Mouse (Mus musculus): Measurements from ENCODE around the gene Axin2. TPM values are rescaled to one million over a fixed set of nuclear protein-coding genes. Genes with fewer than 3 reads are reported as not detected.
"Not testable (repeated sequence)": the region's sequence is repeated elsewhere in the genome, so short reads cannot be mapped to it uniquely, and the experiment has no call there.

Axin2 gene
- 10 to 100 TPM; 35.0 to 35.3 TPM for total RNA-seq (2021)
- long read RNA-seq, experiment 1, full-length matches to known transcripts, result 2 of 8 reads
- long read RNA-seq, experiment 1, partial matches to known transcripts, result 0 of 8 reads
- long read RNA-seq, experiment 1, other reads (novel, unspliced or antisense), result 6 of 8 reads
- long read RNA-seq, experiment 2, full-length matches to known transcripts, result 3 of 6 reads
- long read RNA-seq, experiment 2, partial matches to known transcripts, result 2 of 6 reads
- long read RNA-seq, experiment 2, other reads (novel, unspliced or antisense), result 1 of 6 reads

GRCm38 (mm10) chr11:108920158-108920635 is at the start of gene Axin2:
Gene Axin2, plus strand, starts transcription at chr11:108920349.
- peak; percentile 80 to 90 for DNase-seq (ENCODE audit: low spot score in 2 of 2)

- DNase-seq (ENCODE audit: low spot score in 2 of 2), result not testable (repeated sequence)
These were observed 48.9 kb upstream of the Axin2 start for GRCm38 (mm10) chr11:108871284-108871683.

DNA sequence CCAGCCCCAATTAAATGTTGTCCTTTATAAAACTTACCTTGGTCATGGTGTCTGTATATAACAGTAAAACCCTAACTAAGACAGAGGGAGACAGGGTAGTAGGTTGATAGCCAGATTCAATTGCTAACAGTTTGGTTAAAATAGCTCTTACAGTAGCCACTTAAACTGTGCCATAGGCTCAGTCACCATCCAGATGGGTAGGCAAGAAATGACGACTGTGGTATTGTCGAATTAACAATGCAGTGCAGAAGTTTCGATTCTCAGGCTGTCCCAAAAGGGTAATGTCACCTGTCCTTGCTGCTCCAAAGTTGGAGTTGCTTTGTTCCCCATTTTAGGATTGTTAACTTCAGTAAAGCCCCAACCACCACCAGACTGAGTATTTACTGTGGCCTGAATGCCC is 48.4 kb upstream of the Axin2 start:
- DNase-seq (ENCODE audit: low spot score in 2 of 2), result no peak

DNA sequence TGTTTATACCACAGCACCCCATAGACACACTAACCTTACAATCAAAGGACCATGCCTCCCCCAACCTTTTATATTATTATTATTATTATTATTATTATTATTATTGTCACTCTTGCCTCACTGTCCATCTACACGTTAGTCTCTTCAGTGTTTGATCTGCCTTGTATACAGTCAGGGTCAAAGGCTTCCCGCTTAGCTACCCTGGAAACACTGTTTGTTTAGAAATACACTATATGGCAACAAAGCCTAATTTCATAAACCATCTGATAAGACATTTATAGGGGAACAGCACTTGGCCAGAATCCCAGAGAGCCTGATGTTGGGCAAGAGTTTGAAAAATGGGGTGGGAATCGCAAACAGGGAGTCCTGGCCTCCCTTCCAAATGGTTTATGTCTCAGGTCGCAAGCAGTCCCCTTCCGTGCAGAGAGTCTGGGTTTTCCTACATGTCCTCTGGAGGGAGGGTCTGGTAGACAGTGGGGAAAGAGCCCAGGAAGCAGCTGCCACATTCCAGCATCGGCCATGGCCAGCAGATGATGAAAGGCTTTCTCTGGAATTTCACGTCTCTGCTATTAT is 43.4 kb upstream of the Axin2 start:
- no peak for DNase-seq (ENCODE audit: low spot score in 2 of 2)

GRCm38 (mm10) chr11:108877520-108877919 is 42.6 kb upstream of the Axin2 start:
- no peak for DNase-seq (ENCODE audit: low spot score in 2 of 2)

- no peak for DNase-seq (ENCODE audit: low spot score in 2 of 2)
These were observed 39.6 kb upstream of the Axin2 start for GRCm38 (mm10) chr11:108880546-108880945.

DNA sequence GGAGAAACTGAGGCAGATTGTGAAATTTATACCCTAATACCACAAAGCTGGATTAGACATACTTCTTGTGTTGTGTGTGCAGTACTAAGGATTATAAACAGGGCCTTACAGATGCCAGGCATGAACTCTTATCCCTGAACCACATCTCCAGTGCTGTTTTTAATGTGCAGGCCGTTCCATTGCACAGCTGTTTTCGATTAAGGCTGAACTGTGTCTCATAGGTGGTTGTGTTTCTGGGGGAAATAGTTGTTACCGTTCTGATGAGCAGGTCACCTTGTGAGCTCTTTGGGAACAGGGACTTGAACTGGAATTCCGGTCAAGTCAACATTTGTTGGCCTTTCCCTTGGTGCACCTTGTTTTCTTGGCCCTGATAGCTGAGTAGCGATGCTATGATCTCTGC is 38.5 kb upstream of the Axin2 start:
- no peak for DNase-seq (ENCODE audit: low spot score in 2 of 2)

DNA sequence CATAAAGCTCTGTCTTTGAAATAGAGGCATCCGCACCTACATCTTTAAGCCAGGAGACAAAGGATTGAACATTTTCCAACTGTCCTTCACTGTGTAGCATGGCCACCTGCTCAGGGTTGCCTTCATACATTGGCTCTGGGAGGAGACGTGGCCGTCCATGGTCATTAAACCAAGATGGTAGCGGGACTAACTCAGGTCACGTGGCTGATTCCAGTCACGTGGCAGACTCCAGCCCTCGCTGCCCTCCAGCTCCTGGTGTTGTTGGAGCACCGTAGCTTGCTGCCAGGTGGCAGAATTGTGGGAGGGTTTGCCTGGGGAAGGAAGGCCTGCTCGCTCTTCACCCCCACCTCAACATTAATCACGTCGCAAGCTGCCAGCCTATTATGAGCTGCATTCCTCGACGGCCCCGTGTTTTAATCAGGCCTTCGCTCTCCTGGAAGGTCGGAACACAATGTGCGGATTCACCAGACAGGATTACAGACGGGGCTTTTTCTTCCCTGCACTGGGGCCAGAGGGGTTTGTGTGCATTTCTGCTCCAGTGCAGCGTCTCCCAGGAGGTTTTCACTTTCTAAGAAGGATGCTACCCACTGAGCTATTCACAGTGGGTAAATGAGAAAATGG is 34.8 kb upstream of the Axin2 start:
- no peak for DNase-seq (ENCODE audit: low spot score in 2 of 2)

DNA sequence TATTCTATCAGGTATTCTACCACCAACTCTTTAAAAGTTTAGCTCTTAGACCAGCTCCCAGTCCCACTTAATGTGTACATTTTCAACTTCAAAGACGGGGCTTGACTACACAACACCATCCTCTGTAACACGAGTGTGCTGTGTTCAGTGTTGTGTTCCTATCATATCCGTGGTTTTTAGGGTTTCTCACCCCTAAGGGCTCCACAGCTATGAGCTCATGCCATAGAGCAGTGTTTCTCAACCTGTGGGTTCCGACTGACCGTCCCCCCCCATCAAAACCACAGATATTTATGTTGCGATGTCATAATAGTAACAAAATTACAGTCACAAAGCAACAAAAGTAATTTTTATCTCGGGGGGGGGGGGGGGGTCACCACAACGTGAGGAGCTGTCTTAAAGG is 34.1 kb upstream of the Axin2 start:
- DNase-seq (ENCODE audit: low spot score in 2 of 2), result no peak

- no peak for DNase-seq (ENCODE audit: low spot score in 2 of 2)
These were observed 31.0 kb upstream of the Axin2 start for GRCm38 (mm10) chr11:108889121-108889520.

DNA sequence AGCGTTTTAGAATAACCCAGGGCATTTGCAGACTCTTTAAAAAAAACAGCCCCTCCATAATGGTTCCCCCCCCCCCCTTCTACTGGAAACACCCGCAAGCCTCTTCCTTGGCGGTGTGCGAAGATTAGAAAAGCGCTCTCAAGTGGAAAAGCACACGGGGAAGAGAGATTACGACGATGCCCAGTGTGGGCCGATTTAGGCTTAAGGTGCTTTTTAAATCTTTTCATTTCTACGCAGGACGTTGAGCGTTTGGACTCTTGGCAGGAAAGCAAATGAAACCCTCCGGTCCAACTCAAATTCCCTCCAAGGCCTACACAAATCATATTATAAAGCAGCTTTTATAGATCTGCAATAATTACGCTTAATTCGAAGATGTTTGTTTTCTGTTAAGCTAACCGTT is 29.6 kb upstream of the Axin2 start:
- no peak for DNase-seq (ENCODE audit: low spot score in 2 of 2)

DNA sequence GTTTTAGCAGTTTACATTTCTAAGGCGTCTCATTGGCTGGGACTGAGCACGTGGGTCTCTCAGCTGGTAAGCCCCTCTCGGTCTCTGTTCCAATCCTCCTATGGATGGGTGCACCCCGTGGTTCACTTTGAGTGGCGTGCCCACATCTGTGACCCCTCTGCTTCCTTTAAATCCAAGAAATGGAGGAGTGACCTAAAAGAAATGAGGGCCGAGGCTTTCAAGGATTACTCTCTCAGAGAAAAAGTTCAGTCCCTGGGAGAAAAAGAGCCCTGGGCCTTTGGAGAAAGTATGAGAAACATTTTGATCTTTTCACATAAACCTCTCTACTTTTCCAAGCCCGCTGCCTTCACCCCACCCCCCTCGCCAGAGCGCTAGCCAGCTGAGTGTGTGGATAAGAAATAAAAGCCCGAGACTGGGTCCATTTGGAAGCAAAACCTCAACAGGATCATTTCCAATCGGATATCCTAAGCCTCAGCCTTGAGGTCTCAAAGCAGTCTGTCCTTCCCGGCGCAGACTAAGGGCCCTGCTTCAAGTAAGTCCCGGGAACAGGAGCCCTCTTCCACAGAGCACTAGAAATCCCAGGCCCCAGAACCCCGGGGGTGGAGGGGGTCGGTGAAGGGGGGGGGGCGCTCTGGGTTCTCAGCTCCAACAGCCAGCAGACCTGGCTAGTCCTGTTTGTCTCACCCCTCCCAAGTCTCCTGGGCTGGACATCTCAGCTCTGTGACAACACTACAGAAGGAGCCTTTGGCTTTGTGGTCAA is 28.9 kb upstream of the Axin2 start:
- peak in 1 of 2 experiments; percentile 15 for DNase-seq (ENCODE audit: low spot score in 2 of 2)

- DNase-seq (ENCODE audit: low spot score in 2 of 2), result no peak
These were observed 28.2 kb upstream of the Axin2 start for GRCm38 (mm10) chr11:108891871-108892380.

GRCm38 (mm10) chr11:108892406-108892805 is 27.7 kb upstream of the Axin2 start:
- DNase-seq (ENCODE audit: low spot score in 2 of 2), result no peak

GRCm38 (mm10) chr11:108893232-108893790 is 26.8 kb upstream of the Axin2 start:
- DNase-seq (ENCODE audit: low spot score in 2 of 2), result no peak

- DNase-seq (ENCODE audit: low spot score in 2 of 2), result no peak
These were observed 26.2 kb upstream of the Axin2 start for GRCm38 (mm10) chr11:108893855-108894510.

- no peak for DNase-seq (ENCODE audit: low spot score in 2 of 2)
These were observed 23.1 kb upstream of the Axin2 start for GRCm38 (mm10) chr11:108897034-108897433.

DNA sequence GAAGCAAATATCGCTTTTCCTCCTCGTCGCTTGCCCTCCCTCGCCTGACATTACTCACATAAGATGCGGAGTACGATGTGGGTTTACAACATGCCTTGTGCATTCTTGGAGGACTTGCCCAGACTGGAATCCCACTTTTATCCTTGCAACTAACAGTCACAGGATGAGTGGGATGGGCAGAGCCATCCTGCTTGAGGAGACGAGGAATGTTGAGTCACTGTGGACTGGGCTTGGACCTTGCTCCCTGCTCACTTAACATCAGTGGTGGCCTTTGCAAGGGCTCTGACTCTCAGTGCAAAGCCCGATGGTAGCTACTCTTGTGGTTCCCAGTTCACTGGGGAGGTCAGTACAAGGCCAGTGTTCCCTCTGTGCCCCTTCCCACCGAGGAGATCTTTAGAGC is 22.1 kb upstream of the Axin2 start:
- DNase-seq (ENCODE audit: low spot score in 2 of 2), result no peak

GRCm38 (mm10) chr11:108898483-108898882 is 21.7 kb upstream of the Axin2 start:
- DNase-seq (ENCODE audit: low spot score in 2 of 2), result no peak

GRCm38 (mm10) chr11:108900718-108901488 is 19.2 kb upstream of the Axin2 start:
- peak in 1 of 2 experiments; percentile 66 for DNase-seq (ENCODE audit: low spot score in 2 of 2)
